Mouse (Mus musculus): Measurements from ENCODE around the gene Rbfox3. TPM values are rescaled to one million over a fixed set of nuclear protein-coding genes. Genes with fewer than 3 reads are reported as not detected.
A peak's percentile ranks its signal among the peaks of the same experiment; 100 is the strongest.

Gene Rbfox3
- polyA plus RNA-seq, 1 experiment from 2014 or later, result 54.9 TPM

DNA sequence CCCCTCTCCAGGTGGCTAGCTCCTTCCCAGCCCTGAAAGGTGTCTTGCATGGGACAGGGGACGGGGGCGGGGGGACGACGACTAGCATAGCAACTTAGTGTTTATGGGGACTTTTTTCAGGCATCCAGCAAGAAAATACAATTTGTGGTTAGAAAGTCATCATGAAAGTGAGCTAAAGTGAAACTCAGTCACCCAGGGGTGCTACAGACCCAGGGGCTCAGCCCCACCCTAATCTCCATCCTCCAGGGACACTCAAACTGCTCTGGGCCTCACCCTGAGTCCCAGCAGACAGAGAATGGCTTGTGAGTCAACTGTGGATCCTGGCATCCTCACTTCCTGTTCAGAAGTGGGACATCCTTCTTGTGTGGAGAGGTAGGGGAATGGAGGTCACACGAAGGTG is 179.7 kb downstream of the Rbfox3 start:
- Histone ChIP-seq H3K27ac (ENCODE audit: low read length) (no peak overlapping the region), H3K9me3 (replicated peaks; ENCODE audit: control insufficient read depth, low read length, poor library complexity, severe bottlenecking) (no peaks in the 10 kb centered on the region), H3K4me1 (ENCODE audit: control insufficient read depth, insufficient read depth, low read length) (peaks cover 13% of the 10 kb centered on the region; the same call in 1 of the 2 replicates), H3K9ac (ENCODE audit: low read depth, low read length) (no peak overlapping the region), H3K36me3 (ENCODE audit: control insufficient read depth, insufficient read depth, low read length) (no peaks in the 10 kb centered on the region), H3K4me2 (ENCODE audit: low read length) (no peak overlapping the region), H3K4me3 (ENCODE audit: low read depth, low read length) (no peak overlapping the region), H3K27me3 (ENCODE audit: control insufficient read depth, insufficient read depth, low read depth, low read length) (no peaks in the 10 kb centered on the region)
- no peak for ATAC-seq
- WGBS, result 94% methylated on average over 5 of the region's 5 CpGs

DNA sequence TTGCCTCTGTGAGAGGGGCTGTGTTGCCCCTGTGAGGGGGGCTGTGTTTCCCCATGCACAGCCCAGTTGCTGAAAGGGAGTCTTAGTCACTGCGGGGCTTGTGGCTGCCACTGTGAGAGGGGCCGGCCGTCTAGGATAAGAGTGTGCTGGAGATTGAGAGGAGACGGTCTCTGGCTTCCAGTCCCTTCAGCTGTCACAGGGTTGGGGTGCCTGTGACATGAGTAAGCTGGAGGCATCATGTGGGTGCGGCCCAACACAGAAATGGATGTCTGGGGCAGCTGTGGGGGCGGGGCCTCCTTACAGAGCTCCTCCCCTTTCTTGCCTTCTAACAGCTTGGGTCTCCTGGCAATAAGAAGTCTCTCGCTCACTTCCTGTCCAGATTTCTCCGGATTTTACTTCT is 182.0 kb downstream of the Rbfox3 start:
- peaks cover 11% of the 10 kb centered on the region; the same call in 1 of the 2 replicates for H3K4me1 ChIP-seq (ENCODE audit: control insufficient read depth, insufficient read depth, low read length)
- H3K4me3 ChIP-seq (ENCODE audit: low read depth, low read length), result no peak overlapping the region
- H3K9me3 ChIP-seq (replicated peaks; ENCODE audit: control insufficient read depth, low read length, poor library complexity, severe bottlenecking), result no peaks in the 10 kb centered on the region
- no peak overlapping the region for H3K4me2 ChIP-seq (ENCODE audit: low read length)
- WGBS, result 47% methylated on average over 8 of the region's 8 CpGs
- no peak for ATAC-seq
- H3K9ac ChIP-seq (ENCODE audit: low read depth, low read length), result no peak overlapping the region
- no peak overlapping the region for H3K27ac ChIP-seq (ENCODE audit: low read length)
- no peaks in the 10 kb centered on the region for H3K36me3 ChIP-seq (ENCODE audit: control insufficient read depth, insufficient read depth, low read length)
- H3K27me3 ChIP-seq (ENCODE audit: control insufficient read depth, insufficient read depth, low read depth, low read length), result no peaks in the 10 kb centered on the region

DNA sequence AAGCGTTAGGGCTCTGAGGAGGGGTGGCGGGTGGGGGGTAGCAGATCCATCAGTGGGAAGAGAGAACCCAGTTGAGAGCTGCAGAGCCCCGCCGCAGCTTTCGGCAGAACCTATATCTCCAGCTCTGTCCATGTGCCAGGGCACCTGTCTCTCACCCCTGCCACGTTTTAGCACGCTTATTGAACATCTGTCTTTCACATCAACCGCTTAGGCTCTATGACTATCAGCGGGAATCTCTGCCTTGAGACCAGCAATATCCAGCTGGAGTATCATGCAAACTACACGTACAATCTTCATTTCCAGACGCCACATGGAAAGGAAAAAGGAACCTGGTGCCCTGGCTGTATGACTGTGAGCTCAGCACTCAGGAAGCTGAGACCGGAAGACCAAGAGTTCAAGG is 182.6 kb downstream of the Rbfox3 start:
- H3K9me3 ChIP-seq (replicated peaks; ENCODE audit: control insufficient read depth, low read length, poor library complexity, severe bottlenecking), result no peaks in the 10 kb centered on the region
- no peak for ATAC-seq
- no peaks in the 10 kb centered on the region for H3K27me3 ChIP-seq (ENCODE audit: control insufficient read depth, insufficient read depth, low read depth, low read length)
- no peak overlapping the region for H3K4me2 ChIP-seq (ENCODE audit: low read length)
- H3K4me3 ChIP-seq (ENCODE audit: low read depth, low read length), result no peak overlapping the region
- WGBS, result 67% methylated on average over 12 of the region's 12 CpGs
- H3K27ac ChIP-seq (ENCODE audit: low read length), result peak overlapping the region; percentile 17; the same call in 1 of the 2 replicates
- no peak overlapping the region for H3K9ac ChIP-seq (ENCODE audit: low read depth, low read length)
- H3K36me3 ChIP-seq (ENCODE audit: control insufficient read depth, insufficient read depth, low read length), result no peaks in the 10 kb centered on the region
- H3K4me1 ChIP-seq (ENCODE audit: control insufficient read depth, insufficient read depth, low read length), result peaks cover 11% of the 10 kb centered on the region; the same call in 1 of the 2 replicates

DNA sequence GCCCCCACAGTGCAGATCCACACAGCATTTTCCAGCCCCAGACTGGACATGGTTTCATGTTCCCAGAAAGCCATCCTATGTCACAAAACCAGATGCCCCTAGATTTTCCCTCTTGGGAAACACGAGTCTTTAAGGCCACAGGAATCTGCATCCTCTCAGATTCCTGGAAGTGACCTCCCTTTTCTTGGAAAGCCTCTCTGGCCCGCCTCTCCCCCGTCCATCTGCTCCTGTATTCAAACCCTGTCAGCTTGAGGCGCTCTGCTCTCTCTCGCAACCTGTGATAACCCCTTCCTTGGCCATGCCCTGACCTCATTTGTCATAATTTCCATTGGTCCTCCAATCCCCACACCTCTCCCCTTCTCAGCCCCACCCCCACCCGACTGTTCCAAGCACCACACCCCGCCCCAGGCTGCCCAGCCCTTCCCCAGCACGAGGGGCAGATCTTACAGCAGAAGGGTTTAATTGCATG is 183.3 kb downstream of the Rbfox3 start:
- no peak for ATAC-seq
- H3K9ac ChIP-seq (ENCODE audit: low read depth, low read length), result no peak overlapping the region

DNA sequence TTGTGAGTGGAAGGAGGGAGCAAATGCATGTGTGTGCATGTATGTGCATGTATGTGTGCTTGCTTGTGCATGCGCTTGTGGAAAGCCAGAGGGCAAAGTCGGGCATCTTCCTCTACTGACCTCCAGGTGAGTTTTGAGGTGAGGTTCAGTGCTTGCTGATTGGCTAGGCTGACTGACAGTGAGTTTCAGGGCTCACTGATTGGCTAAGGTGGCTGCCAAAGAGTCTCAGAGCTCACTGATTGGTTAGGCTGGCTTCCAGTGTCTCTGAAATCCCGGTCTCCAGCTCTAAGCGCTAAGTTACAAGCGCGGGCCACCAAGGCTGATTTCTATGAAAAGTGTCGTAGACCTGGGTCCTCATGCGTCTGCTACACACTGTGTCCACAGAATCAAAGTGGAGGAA is 185.0 kb downstream of the Rbfox3 start:
- H3K4me1 ChIP-seq (ENCODE audit: control insufficient read depth, insufficient read depth, low read length), result peaks cover 14% of the 10 kb centered on the region
- H3K27ac ChIP-seq (ENCODE audit: low read length), result no peak overlapping the region
- no peak overlapping the region for H3K9ac ChIP-seq (ENCODE audit: low read depth, low read length)
- H3K4me2 ChIP-seq (ENCODE audit: low read length), result no peak overlapping the region
- no peaks in the 10 kb centered on the region for H3K9me3 ChIP-seq (replicated peaks; ENCODE audit: control insufficient read depth, low read length, poor library complexity, severe bottlenecking)
- H3K36me3 ChIP-seq (ENCODE audit: control insufficient read depth, insufficient read depth, low read length), result no peaks in the 10 kb centered on the region
- no peak overlapping the region for H3K4me3 ChIP-seq (ENCODE audit: low read depth, low read length)
- no peaks in the 10 kb centered on the region for H3K27me3 ChIP-seq (ENCODE audit: control insufficient read depth, insufficient read depth, low read depth, low read length)
- no peak for ATAC-seq
- 83% methylated on average over 8 of the region's 8 CpGs for WGBS

More for the DNA sequence above, 183.3 kb downstream of the Rbfox3 start:
- Histone ChIP-seq H3K9me3 (replicated peaks; ENCODE audit: control insufficient read depth, low read length, poor library complexity, severe bottlenecking) (no peaks in the 10 kb centered on the region), H3K27me3 (ENCODE audit: control insufficient read depth, insufficient read depth, low read depth, low read length) (no peaks in the 10 kb centered on the region), H3K4me3 (ENCODE audit: low read depth, low read length) (no peak overlapping the region), H3K27ac (ENCODE audit: low read length) (no peak overlapping the region), H3K36me3 (ENCODE audit: control insufficient read depth, insufficient read depth, low read length) (no peaks in the 10 kb centered on the region), H3K4me1 (ENCODE audit: control insufficient read depth, insufficient read depth, low read length) (peaks cover 11% of the 10 kb centered on the region; the same call in 1 of the 2 replicates), H3K4me2 (ENCODE audit: low read length) (no peak overlapping the region)
- 22% methylated on average over 8 of the region's 8 CpGs for WGBS

DNA sequence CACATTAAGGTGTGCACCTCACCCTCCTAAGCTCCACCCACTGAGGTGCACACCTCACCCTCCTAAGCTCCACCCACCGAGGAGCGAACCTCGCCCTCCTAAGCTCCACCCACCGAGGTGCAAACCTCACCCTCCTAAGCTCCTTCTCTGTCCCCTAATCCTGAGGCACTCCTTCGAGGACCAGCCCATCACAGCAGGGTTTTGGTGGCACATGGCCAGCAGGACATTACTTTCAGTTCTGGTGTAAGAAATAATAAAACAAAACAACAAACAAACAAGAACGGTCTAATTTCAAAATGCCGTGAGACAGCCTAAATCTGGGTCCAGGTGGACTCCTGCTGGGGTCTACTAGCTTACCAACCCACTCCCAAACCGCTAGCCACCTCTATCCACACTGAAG is 187.0 kb downstream of the Rbfox3 start:
- no peak overlapping the region for H3K4me3 ChIP-seq (ENCODE audit: low read depth, low read length)
- no peak overlapping the region for H3K4me2 ChIP-seq (ENCODE audit: low read length)
- no peak for ATAC-seq
- H3K9me3 ChIP-seq (replicated peaks; ENCODE audit: control insufficient read depth, low read length, poor library complexity, severe bottlenecking), result no peaks in the 10 kb centered on the region
- H3K9ac ChIP-seq (ENCODE audit: low read depth, low read length), result no peak overlapping the region
- H3K27me3 ChIP-seq (ENCODE audit: control insufficient read depth, insufficient read depth, low read depth, low read length), result no peaks in the 10 kb centered on the region
- no peak overlapping the region for H3K27ac ChIP-seq (ENCODE audit: low read length)
- 88% methylated on average over 8 of the region's 8 CpGs for WGBS
- H3K36me3 ChIP-seq (ENCODE audit: control insufficient read depth, insufficient read depth, low read length), result no peaks in the 10 kb centered on the region
- H3K4me1 ChIP-seq (ENCODE audit: control insufficient read depth, insufficient read depth, low read length), result peaks cover 14% of the 10 kb centered on the region

DNA sequence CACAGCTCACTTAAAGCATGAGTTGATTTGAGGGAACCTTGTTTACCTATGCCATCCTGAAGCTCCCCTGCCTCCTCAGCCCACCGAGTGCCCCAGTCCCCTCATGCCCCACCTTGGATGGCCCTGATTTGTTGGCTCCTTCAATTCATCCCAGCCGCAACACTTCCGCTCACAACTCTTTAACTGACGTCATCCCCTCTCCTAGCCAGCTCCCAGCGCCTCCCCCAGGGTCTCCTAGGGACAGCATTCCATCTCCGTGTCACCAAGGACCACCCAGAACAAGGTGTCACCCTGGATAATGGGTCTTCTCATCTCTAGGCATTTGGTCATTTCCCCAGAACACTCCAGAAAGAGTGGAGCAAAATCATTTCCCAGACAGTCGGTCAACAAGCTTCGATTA is 188.2 kb downstream of the Rbfox3 start:
- H3K4me1 ChIP-seq (ENCODE audit: control insufficient read depth, insufficient read depth, low read length), result peaks cover 7% of the 10 kb centered on the region
- no peaks in the 10 kb centered on the region for H3K36me3 ChIP-seq (ENCODE audit: control insufficient read depth, insufficient read depth, low read length)
- H3K4me3 ChIP-seq (ENCODE audit: low read depth, low read length), result no peak overlapping the region
- no peak overlapping the region for H3K4me2 ChIP-seq (ENCODE audit: low read length)
- ATAC-seq, result no peak
- WGBS, result 77% methylated on average over 8 of the region's 8 CpGs
- no peaks in the 10 kb centered on the region for H3K9me3 ChIP-seq (replicated peaks; ENCODE audit: control insufficient read depth, low read length, poor library complexity, severe bottlenecking)
- no peaks in the 10 kb centered on the region for H3K27me3 ChIP-seq (ENCODE audit: control insufficient read depth, insufficient read depth, low read depth, low read length)
- H3K9ac ChIP-seq (ENCODE audit: low read depth, low read length), result no peak overlapping the region
- no peak overlapping the region for H3K27ac ChIP-seq (ENCODE audit: low read length)

DNA sequence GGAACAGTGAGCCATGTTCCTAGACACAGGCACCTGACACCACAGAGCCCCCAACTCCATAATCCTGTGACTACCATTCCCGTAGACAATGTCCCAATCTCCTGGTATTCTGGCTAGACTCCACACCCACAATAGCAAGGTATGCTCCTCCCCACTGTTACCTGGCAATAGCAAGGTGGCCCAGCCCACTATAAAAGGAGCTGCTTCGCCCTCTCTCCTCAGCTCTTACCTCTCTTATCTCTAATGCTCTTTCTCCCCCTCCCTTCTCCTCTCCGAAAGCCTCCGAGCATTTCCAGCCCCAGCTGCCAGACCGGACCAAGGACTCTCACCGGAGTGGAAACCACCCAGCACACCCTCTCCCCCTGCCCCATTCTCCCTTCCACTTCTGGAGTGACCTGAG is 189.5 kb downstream of the Rbfox3 start:
- no peak for ATAC-seq
- no peaks in the 10 kb centered on the region for H3K27me3 ChIP-seq (ENCODE audit: control insufficient read depth, insufficient read depth, low read depth, low read length)
- no peaks in the 10 kb centered on the region for H3K36me3 ChIP-seq (ENCODE audit: control insufficient read depth, insufficient read depth, low read length)
- H3K4me3 ChIP-seq (ENCODE audit: low read depth, low read length), result no peak overlapping the region
- no peak overlapping the region for H3K9ac ChIP-seq (ENCODE audit: low read depth, low read length)
- H3K4me1 ChIP-seq (ENCODE audit: control insufficient read depth, insufficient read depth, low read length), result peaks cover 3% of the 10 kb centered on the region
- H3K9me3 ChIP-seq (replicated peaks; ENCODE audit: control insufficient read depth, low read length, poor library complexity, severe bottlenecking), result no peaks in the 10 kb centered on the region
- 63% methylated on average over 6 of the region's 6 CpGs for WGBS
- no peak overlapping the region for H3K4me2 ChIP-seq (ENCODE audit: low read length)
- no peak overlapping the region for H3K27ac ChIP-seq (ENCODE audit: low read length)

DNA sequence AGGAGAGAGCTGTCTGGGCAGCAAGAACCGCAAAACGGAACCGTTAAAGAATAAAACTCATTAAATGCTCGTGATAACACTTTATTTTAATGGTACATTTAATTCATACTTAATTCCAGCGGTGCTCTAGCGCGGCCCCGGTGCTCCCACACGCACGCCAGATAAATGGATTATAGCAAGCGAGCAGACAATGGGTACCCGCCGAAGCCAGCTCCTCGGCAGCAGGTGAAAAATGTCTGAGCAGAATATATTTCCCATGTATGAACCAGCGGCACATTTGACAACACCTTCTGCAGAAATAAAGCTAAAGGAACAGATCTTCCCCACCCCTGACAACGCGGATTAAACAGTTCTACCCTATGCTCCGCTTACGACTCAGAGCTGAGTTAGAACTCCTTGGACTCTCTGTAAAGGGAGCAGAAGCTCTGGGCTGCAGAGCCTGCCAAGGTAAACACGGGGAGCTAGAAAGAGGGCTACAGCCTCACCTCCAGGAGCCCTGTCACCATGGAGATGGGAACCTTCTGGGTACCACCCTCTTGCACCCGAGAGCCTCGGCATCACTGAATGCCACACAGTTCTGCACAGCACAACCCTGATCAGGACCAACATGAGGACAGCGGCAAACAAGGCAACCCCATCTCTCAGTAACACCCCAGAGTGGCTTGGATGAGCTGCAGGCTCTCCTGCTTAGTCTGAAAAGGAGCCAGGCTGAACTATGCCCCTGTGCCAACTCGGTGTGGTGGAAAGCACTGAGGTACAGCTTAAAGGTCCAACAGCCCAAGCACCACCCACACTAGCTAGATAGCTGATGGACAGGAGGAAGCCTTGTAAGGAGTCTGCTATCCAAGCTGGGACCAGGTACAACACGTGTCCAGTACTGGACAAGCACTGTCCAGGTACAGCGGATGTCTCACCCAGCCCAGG is 196.5 kb downstream of the Rbfox3 start:
- Histone ChIP-seq H3K9ac (ENCODE audit: low read depth, low read length) (peak overlapping the region; percentile 25; the same call in 1 of the 2 replicates), H3K4me3 (ENCODE audit: low read depth, low read length) (no peak overlapping the region), H3K36me3 (ENCODE audit: control insufficient read depth, insufficient read depth, low read length) (no peaks in the 10 kb centered on the region), H3K4me1 (ENCODE audit: control insufficient read depth, insufficient read depth, low read length) (peaks cover 35% of the 10 kb centered on the region), H3K9me3 (replicated peaks; ENCODE audit: control insufficient read depth, low read length, poor library complexity, severe bottlenecking) (no peaks in the 10 kb centered on the region), H3K4me2 (ENCODE audit: low read length) (no peak overlapping the region), H3K27ac (ENCODE audit: low read length) (peak overlapping the region; percentile 60), H3K27me3 (ENCODE audit: control insufficient read depth, insufficient read depth, low read depth, low read length) (no peaks in the 10 kb centered on the region)
- WGBS, result 47% methylated on average over 26 of the region's 26 CpGs
- ATAC-seq, result peak; percentile 34
